Mouse (Mus musculus): ENCODE data around the gene Sept4.

Sept4 gene

DNA sequence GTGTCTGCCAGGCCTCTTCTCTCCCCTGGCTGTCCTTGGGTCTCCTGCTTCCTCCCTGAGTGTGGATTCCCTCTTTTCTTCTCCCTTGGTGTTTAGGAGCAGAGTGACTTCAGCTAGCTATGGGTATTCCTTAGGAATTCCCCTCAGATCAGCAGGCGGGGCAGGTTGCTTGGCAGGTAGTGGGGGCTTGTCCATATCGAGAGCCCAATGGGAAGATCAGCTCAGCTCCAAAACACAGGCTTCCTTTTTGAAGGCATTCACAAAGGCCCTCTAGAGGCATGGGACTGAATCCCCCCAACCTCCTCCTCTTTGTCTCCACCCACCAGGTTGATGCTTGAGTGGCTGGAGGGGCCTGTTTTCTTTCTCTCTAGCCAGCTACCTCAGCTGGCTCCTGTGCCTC lies 27.8 kb downstream of the Sept4 start:
- DNase-seq (ENCODE audit: extremely low read depth, insufficient read length, low spot score), result no peak

DNA sequence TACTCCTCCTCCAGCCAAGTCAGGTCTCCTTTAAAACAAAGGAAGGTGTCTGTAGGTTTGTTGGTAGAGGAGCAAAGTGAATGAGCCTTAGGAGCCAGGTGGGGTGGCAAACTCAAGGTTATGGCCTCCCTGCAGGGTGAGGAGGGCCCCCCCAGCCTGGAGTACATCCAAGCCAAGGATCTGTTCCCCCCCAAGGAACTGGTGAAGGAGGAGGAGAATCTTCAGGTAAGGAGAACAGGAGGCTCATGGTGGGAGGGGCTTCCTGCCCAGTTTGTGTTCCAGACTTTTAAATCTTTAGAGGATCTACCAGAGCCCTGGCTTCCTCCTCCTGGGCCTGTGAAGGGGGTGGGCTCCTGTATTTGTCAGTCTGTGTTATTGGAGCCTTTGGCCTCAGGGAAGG lies 28.4 kb downstream of the Sept4 start:
- no peak for DNase-seq (ENCODE audit: extremely low read depth, insufficient read length, low spot score)

DNA sequence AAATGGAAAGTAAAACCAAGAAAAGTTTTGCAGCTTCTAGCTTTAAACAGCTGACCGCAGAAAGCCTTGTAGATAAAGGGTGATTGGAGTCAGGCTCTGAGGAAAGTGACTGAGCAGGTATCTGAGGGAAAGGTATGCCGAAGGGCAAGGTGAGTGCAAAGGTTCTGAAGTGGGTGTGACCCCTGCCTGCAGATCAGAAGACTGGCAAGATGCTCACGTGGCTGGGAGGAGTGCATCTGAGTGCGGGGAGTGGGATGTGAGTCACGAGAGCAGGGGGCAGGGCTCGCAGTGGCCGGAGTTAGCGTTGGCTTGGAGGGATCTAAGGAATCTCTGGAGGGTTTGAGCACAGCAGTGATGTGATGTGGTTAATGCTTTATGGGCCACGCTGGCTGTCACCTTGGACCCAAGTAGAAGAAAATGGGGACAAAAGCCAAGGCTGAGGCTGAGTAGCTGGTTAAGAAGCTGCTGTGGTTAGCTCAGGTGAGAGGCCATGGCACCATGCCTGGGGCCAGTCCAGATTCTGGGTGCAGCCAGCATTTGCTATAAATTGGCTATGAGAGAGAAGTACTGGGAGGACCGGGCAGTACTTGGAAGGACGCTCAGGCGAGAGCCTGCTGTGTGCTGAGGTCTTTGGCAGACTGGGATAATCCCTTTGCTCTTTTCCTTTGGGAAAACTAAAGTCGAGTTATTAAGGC lies 30.8 kb downstream of the Sept4 start:
- DNase-seq (ENCODE audit: extremely low read depth, insufficient read length, low spot score), result no peak

DNA sequence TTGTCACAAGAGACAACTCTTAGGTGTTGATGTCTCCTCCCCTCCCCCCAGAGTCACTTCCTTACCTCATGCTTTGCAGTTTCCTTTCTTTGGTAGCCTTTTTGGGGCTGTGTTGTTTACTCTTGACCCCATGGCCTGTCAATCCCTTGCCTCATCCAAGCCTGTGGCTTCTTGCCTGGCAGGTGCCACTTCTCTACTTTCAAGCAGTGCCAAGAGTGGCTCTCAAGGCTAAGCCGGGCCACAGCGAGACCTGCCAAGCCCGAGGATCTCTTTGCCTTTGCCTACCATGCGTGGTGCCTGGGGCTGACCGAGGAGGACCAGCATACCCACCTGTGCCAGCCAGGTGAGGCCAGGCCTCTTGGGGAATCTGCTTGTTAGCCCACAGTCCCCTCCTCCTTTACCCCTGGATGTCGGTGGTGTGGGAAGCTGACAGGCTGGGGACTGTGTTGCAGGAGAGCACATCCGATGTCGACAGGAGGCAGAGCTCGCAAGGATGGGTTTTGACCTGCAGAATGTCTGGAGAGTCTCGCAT lies 31.7 kb downstream of the Sept4 start:
- no peak for DNase-seq (ENCODE audit: extremely low read depth, insufficient read length, low spot score)

DNA sequence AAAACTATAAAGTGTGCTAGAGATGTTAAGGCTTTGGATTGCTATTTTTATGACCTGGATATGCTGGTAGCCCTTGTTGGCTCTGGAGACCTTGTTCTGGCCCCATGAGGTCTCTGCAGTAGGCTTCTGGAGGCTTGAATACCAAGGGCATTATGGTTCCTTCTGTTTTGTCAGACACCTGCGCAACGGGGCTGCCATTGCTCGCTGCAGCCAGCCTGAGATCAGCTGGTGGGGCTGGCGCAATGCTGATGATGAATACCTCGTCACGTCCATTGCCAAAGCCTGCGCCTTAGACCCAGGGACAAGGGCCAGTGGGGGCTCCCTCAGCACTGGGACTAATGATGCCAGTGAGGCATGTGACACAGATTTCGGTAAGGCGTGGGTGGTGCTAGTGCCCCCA lies 33.5 kb downstream of the Sept4 start:
- DNase-seq (ENCODE audit: extremely low read depth, insufficient read length, low spot score), result no peak

DNA sequence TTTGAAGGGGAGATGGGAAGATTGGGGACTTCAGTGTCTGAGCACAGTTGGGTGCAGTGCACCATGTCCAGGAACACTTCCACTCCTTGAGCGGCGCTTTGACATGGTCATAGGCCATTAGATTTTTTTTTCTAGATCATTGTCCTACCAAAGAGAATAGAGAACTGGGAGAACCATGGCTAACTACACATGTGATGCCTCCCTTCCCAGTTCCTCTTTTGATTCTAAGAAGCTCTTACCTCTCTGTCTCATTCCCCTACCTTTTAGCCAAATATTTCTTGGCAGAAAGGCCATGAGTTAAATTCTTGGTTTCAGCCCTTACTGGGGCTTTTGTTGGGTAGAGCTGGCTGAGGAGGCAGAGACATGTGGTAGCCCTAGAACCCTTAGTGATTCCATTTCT lies 34.9 kb downstream of the Sept4 start:
- DNase-seq (ENCODE audit: extremely low read depth, insufficient read length, low spot score), result no peak

DNA sequence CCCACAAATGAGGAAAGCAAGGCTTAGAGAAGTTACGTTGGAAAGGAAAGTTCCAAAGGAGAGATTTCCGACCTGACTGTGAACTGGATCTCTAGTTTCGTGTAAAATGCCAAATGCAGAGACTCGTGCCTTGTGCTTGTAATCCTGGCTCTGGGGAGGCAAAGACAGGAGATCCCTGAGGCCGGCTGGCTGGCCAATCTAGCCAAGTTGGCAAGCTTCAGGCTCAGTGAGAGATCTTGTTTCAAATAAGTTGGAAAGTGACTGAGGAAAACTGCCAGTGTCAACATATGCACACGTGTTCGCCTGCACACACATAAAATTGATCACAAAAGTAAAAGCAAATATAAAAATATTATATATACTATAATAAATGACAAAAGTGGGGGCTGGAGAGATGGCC lies 40.6 kb downstream of the Sept4 start:
- no peak for DNase-seq (ENCODE audit: extremely low read depth, insufficient read length, low spot score)

DNA sequence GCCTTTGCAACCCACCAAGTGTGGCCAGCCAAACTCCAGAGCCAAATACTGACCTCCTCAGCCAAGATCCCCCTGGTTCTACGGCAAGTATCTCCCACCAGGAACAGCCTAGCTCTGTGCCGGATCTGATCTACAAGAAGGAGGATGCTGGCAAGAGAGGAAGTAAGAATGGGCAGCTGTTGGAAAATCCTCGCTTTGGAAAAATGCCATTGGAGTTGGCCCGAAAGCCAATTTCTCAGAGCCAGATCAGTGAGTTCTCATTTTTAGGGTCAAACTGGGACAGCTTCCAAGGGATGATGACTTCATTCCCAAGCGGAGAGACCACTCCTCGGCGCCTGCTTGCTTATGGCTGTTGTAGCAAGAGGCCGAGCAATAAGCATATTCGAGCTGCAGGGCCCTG lies 42.8 kb downstream of the Sept4 start:
- no peak for DNase-seq (ENCODE audit: extremely low read depth, insufficient read length, low spot score)

DNA sequence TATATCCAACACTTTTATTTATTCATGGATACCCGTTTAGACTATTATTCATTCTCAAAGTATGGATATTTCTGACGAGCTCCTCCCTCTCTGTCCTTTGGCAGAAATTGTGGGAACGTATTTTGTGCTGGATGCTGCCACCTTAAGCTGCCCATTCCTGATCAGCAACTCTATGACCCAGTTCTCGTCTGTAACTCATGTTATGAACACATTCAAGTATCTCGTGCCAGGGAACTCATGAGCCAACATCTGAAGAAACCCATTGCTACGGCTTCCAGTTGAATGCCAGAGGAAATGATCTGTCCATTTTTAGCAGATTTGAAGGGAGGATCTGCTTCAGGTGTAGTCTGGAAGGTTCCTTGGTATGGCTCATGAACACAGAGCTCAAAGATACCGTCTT lies 45.3 kb downstream of the Sept4 start:
- no peak for DNase-seq (ENCODE audit: extremely low read depth, insufficient read length, low spot score)

DNA sequence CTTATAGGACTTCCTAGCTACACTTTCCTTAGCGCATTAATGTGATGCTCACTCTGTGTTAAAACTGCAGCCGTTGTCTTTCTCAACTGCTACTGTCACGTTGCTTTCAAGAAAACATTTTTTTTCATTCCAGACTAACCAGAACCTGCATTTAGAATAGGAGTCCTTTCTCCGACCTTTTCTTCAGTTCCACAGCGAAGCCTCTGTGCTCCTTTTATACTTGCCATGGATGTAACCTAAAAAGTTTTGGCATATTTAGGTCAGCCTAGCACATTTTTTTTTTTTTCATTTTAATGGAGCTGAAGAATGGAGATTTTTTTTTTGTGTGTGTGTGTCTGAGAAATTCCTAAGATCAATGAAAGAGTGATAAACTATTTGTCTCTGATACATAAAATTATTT lies 46.8 kb downstream of the Sept4 start:
- no peak for DNase-seq (ENCODE audit: extremely low read depth, insufficient read length, low spot score)

DNA sequence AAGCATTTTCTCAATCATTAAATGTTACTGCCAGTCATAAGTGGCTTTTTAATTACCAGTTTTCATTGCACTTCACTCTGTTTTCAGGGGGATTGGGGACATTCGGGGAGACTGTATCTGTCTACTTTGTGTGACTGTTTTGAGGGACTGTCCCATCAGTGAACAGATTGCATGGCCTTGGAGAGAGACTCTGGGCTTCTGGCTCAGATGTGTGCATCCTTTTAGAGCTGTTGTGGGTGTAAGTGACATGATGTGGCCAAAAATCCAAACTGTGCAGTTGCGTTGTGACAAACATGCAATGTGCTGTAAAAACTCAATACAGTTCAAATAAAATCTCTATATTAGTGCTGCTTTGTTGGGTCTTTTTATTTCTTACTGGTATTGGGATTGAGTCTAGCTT lies 47.2 kb downstream of the Sept4 start:
- no peak for DNase-seq (ENCODE audit: extremely low read depth, insufficient read length, low spot score)

DNA sequence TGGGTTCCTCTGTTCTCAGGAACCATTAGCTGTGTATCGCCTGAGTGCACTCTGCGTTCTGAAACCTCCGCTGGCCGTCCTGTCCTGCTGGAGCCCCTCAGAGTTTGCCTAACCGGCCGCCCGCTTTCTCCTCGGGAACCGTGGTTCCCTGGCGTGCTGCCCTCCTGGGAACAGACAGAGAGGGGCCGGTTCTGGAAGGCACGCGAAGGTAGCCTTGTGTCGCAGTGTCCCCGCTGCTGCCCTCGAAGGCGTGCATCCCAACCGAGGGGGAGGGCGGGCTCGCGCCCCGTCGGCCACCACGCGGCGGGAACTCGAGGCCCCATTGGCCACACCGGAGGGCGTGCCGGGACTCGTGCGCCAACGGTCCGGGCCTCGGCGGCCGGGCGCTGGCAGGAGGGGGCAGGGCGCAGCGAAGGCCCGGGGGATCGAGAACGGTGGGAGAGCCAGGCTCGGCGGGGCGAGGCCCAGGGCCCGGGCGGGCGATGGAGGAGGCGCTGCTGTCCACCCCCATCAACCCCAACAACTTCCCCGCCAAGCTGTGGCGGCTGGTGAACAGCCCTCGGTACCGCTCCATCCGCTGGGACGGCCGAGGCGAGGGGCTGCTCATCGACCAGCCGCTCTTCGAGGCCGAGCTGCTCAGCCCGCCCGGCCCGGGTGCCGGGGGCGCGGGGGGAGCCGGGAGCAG lies 48.2 kb downstream of the Sept4 start, which contains the start of gene Hsf5:
TSS of gene Hsf5 (plus strand) at position 375 of the 685 bp plus-strand sequence.
- DNase-seq (ENCODE audit: extremely low read depth, insufficient read length, low spot score), result no peak

DNA sequence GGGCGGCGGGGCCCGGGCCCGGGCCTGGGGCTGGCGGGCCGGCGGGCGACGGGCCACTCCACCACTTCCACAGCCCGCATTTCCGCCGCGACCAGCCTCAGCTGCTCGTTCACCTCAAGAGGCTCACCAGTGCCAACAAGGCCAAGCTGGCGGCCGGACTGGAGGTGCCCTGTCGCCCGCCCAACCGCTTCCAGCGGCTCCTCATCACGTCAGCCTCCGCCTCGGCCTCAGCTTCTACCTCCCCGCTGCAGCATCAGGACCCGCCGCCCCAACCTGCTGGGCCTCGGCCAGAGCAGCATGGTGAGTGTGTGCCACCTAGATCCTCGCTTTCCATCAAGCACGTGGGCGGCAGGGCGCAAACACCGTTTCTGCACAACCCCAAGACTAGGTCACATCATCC lies 48.9 kb downstream of the Sept4 start:
- no peak for DNase-seq (ENCODE audit: extremely low read depth, insufficient read length, low spot score)

DNA sequence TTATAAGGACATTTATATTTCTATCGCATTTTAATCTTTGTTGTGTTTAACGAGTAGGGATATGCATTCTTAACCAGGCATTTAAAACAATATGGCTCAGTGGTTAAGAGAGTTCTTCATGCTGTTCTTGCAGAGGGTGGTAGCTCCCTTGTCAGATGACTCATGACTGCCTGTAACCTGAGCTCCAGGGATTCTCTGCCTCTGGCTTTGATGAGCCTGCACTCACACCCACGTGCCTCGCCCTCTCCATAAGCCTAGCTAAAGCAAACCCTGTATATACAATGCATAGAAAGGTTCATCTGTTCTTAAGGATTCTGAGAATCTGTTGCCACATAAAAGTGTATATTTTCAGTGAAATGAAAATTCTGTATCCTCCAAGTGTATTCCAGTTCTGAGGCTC lies 54.5 kb downstream of the Sept4 start:
- no peak for DNase-seq (ENCODE audit: extremely low read depth, insufficient read length, low spot score)

DNA sequence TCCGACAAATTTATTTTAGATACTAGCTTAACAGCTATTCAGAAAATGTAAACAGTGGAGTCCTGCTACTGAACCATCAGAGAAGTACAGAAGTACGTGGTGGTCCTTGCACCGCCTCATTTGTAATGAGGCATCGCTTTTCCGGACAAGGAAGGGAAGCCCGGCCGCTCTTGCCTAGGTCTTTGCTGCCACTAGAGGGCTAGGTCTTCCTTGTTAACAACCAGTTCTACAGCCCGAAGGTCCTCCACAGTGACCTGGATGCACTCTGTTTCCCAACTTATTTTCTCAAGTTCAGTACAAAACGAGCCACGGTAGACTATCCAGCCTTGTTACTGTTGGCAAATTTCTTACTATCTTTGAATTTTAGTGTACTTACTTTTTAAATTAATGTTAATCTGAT lies 61.2 kb downstream of the Sept4 start:
- no peak for DNase-seq (ENCODE audit: extremely low read depth, insufficient read length, low spot score)

DNA sequence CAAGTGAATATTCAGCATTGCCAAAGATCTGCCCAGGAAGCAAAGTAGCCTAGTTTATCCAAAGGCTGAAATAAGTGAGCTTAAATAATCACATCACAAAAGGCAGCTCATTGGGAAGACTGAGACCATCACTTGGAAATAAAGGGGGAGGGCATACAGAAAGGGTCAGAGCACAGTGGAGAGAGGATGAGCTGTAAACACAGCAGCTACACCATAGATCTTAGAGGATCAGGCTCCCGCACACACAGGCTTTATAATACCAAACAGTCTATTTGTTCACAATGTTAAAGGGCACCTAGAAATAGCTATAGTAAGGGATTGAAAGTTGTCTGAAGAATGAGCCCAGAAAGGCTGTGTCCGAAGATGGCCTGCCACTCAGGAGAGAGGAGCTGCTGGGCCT lies 70.1 kb downstream of the Sept4 start:
- no peak for DNase-seq (ENCODE audit: extremely low read depth, insufficient read length, low spot score)

DNA sequence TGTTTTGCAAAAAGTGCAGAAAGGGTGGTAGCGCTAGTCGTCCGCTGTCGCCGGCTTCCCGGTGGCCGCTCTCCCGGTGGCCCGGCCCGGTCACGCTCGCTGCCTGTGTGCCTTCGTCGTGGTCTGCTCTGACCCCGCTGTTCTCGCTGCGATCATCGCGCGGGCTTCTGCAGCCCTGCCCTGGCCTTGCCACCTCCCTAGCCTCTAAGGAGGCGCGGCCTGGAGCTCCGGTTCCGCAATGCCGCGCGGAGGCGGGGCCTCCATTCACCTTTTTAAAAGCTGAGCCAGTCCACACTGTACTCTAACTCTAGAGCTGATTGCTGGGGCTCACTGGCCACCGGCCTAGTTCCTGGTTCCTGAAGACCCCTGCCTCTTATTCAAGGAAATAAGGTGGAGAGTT lies 70.5 kb downstream of the Sept4 start:
- DNase-seq (ENCODE audit: extremely low read depth, insufficient read length, low spot score), result peak; percentile 73

Measured in 3134 (cell line).